Mouse (Mus musculus): ENCODE measurements around the gene Tmcc3. TPM values are rescaled to one million over a fixed set of nuclear protein-coding genes. Genes with fewer than 3 reads are reported as not detected.

Gene Tmcc3
- total and polyA plus RNA-seq, 2 experiments from 2014 or later, result 12.8 to 14.7 TPM

DNA sequence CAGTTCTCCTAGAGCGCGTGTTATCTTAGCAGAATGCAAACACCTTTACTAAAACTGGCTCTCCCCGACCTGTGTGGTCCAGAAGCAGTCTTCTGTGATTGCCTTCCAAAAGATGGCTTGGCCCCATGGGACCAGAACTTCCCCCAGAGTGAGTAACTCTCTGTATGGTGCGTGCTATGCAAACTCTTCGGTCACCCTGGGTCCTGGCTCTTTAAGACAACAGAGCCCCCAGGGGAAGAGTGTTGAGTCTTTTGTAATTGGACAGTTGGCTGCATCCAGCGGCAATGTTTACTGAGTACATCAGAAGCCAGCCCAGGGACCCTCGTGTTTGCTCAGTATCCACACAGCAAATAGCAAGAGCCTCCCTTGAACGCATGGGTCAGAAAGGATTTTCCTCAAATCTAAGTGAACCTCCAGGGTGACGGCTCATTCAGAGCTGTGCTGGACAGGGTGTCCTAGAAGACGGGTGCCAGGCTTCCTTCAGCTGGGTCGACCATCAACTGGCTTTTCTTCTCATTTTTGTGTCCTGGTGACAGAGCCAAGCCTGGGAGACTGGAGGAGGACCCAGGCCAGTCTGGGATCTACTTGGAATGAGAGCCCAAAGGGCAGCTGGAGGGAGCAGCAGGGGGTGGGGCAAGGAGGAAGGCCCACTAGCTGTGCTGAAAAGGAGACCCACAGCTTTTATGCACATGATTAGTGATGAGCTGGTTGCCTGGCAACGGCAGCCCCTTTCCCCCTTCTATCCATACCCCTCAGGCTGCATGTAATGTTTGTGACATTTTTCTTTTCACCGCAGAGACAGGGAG, 309.9 kb downstream of the Tmcc3 start:
- ATAC-seq (ENCODE audit: low FRiP score), result peak; percentile 67
- H3K4me1 ChIP-seq (ENCODE audit: insufficient read depth, low read length), result peaks cover 10% of the 10 kb centered on the region
- peak overlapping the region; percentile 68 for H3K27ac ChIP-seq (ENCODE audit: low read depth, low read length)
- H3K4me2 ChIP-seq (ENCODE audit: low read depth, low read length, poor library complexity, severe bottlenecking), result peak overlapping the region; percentile 44
- no peaks in the 10 kb centered on the region for H3K9me3 ChIP-seq (ENCODE audit: low read length)
- H3K27me3 ChIP-seq (ENCODE audit: insufficient read depth, low read length), result no peaks in the 10 kb centered on the region
- no peak overlapping the region for H3K9ac ChIP-seq (replicated peaks; ENCODE audit: low read length, poor library complexity, severe bottlenecking)
- 4% methylated on average over 13 of the region's 13 CpGs for WGBS
- H3K4me3 ChIP-seq (ENCODE audit: low read depth, low read length), result 0 out of 2 replicates have a peak overlapping the region, but pooled peaks have one; percentile 8
- DNase-seq (ENCODE audit: low spot score), result peak; percentile 86
- H3K36me3 ChIP-seq (ENCODE audit: insufficient read depth, low read length), result no peaks in the 10 kb centered on the region
- no peak for TF ChIP-seq CTCF (IDR thresholded peaks at IDR 0.05)

DNA sequence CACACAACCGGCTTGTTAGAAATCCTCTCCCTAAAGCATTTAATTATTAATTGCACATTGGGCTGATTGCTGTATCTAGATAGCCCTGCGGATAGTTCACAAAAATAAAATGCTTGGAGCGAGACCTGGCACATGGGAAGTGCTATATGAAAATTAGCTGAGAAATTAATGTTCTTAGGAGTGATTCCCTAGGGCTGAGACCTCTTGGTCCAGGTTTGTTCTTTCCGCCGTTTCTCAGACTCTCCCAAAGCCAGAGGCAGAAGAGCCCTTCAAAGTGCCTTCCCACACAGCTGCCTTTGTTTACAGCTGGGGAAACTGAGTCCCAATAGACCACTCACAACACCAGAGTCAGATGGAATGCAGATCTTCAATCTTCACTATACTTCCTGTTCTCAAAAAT, 310.5 kb downstream of the Tmcc3 start:
- H3K4me2 ChIP-seq (ENCODE audit: low read depth, low read length, poor library complexity, severe bottlenecking), result peak overlapping the region; percentile 44
- H3K27me3 ChIP-seq (ENCODE audit: insufficient read depth, low read length), result no peaks in the 10 kb centered on the region
- TF ChIP-seq CTCF (IDR thresholded peaks at IDR 0.05), result no peak
- no peaks in the 10 kb centered on the region for H3K9me3 ChIP-seq (ENCODE audit: low read length)
- ATAC-seq (ENCODE audit: low FRiP score) (no peak), DNase-seq (ENCODE audit: low spot score) (no peak)
- peaks cover 10% of the 10 kb centered on the region for H3K4me1 ChIP-seq (ENCODE audit: insufficient read depth, low read length)
- H3K27ac ChIP-seq (ENCODE audit: low read depth, low read length), result peak overlapping the region; percentile 68
- WGBS, result 16% methylated on average over 5 of the region's 5 CpGs
- H3K36me3 ChIP-seq (ENCODE audit: insufficient read depth, low read length), result no peaks in the 10 kb centered on the region
- H3K9ac ChIP-seq (replicated peaks; ENCODE audit: low read length, poor library complexity, severe bottlenecking), result no peak overlapping the region
- no peak overlapping the region for H3K4me3 ChIP-seq (ENCODE audit: low read depth, low read length)

DNA sequence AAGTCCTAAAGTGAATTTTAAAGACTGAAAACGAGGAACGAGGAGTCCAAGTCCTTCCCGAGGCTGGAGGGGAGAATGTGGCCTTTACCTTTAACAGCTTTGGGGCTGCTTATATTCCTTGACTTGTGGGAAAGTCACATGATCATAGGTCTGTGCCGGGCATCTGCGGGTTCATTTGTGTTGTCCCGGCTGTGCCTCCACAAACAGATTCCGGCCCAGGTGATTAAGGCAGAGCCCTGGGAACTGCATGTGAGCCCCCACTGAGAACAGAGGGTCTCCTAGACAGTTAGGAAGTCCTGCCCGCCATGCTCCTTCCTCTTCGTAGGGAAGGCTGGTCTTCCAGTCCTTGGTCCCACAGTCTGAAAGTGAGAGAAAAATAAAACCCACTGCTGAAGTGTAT, 311.1 kb downstream of the Tmcc3 start:
- H3K9ac ChIP-seq (replicated peaks; ENCODE audit: low read length, poor library complexity, severe bottlenecking), result 0 out of 2 replicates have a peak overlapping the region, but pooled peaks have one; percentile 2
- 24% methylated on average over 9 of the region's 9 CpGs for WGBS
- no peak overlapping the region for H3K4me3 ChIP-seq (ENCODE audit: low read depth, low read length)
- DNase-seq (ENCODE audit: low spot score) (no peak), ATAC-seq (ENCODE audit: low FRiP score) (no peak)
- H3K36me3 ChIP-seq (ENCODE audit: insufficient read depth, low read length), result no peaks in the 10 kb centered on the region
- H3K9me3 ChIP-seq (ENCODE audit: low read length), result no peaks in the 10 kb centered on the region
- no peak overlapping the region for H3K4me2 ChIP-seq (ENCODE audit: low read depth, low read length, poor library complexity, severe bottlenecking)
- H3K4me1 ChIP-seq (ENCODE audit: insufficient read depth, low read length), result peaks cover 10% of the 10 kb centered on the region
- peak overlapping the region; percentile 68; the same call in 1 of the 2 replicates for H3K27ac ChIP-seq (ENCODE audit: low read depth, low read length)
- no peaks in the 10 kb centered on the region for H3K27me3 ChIP-seq (ENCODE audit: insufficient read depth, low read length)
- no peak for TF ChIP-seq CTCF (IDR thresholded peaks at IDR 0.05)

DNA sequence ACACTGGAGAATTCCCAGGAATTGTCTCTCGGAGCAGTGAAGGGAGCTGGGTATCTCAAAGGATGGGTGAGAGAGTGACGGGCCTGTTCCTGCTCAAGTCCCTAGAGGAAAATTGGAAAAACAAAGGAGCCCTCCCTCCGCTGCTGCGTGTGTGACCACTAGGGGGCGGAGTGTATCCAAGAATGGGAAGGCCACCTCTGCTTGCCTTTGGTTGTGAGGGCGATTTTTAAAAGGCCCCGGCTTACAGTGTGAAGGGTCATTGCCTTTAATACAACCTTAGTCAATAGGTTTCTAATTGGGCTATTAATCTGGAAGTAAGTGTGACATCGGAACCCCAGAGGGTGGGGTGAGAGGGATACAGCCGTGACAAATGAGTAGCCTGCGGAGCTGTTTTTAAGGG, 311.9 kb downstream of the Tmcc3 start:
- Histone ChIP-seq H3K4me3 (ENCODE audit: low read depth, low read length) (no peak overlapping the region), H3K9ac (replicated peaks; ENCODE audit: low read length, poor library complexity, severe bottlenecking) (no peak overlapping the region), H3K4me1 (ENCODE audit: insufficient read depth, low read length) (peaks cover 10% of the 10 kb centered on the region), H3K4me2 (ENCODE audit: low read depth, low read length, poor library complexity, severe bottlenecking) (no peak overlapping the region), H3K9me3 (ENCODE audit: low read length) (no peaks in the 10 kb centered on the region), H3K27me3 (ENCODE audit: insufficient read depth, low read length) (no peaks in the 10 kb centered on the region), H3K36me3 (ENCODE audit: insufficient read depth, low read length) (no peaks in the 10 kb centered on the region), H3K27ac (ENCODE audit: low read depth, low read length) (no peak overlapping the region)
- 4% methylated on average over 10 of the region's 10 CpGs for WGBS
- ATAC-seq (ENCODE audit: low FRiP score) (peak; percentile 9; the same call in 1 of the 2 replicates), DNase-seq (ENCODE audit: low spot score) (peak; percentile 90)
- peak; percentile 98 for TF ChIP-seq CTCF (IDR thresholded peaks at IDR 0.05)

DNA sequence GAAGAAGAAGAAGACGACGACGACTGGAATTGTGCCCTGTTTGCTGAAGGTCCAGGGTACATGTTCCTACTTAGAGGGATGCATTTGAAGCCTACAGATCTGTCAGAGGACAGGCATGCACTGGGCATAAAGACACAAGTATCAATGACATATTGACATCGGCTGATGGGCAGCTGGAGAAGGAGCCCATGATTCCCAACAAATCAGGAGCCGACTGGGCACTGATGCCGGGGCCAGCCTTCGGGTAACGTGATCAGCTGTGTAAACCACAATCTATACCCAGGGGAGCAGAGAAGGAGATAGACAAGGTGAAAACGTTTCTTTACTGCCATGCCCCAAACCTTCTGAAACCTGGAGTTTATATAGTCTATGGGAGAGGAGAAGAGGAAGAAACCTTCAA, 313.3 kb downstream of the Tmcc3 start:
- DNase-seq (ENCODE audit: low spot score) (no peak), ATAC-seq (ENCODE audit: low FRiP score) (no peak)
- Histone ChIP-seq H3K9me3 (ENCODE audit: low read length) (no peaks in the 10 kb centered on the region), H3K27ac (ENCODE audit: low read depth, low read length) (no peak overlapping the region), H3K36me3 (ENCODE audit: insufficient read depth, low read length) (no peaks in the 10 kb centered on the region), H3K4me3 (ENCODE audit: low read depth, low read length) (no peak overlapping the region), H3K4me2 (ENCODE audit: low read depth, low read length, poor library complexity, severe bottlenecking) (no peak overlapping the region), H3K4me1 (ENCODE audit: insufficient read depth, low read length) (peaks cover 10% of the 10 kb centered on the region), H3K27me3 (ENCODE audit: insufficient read depth, low read length) (no peaks in the 10 kb centered on the region), H3K9ac (replicated peaks; ENCODE audit: low read length, poor library complexity, severe bottlenecking) (no peak overlapping the region)
- no peak for TF ChIP-seq CTCF (IDR thresholded peaks at IDR 0.05)
- 87% methylated on average over 9 of the region's 9 CpGs for WGBS

DNA sequence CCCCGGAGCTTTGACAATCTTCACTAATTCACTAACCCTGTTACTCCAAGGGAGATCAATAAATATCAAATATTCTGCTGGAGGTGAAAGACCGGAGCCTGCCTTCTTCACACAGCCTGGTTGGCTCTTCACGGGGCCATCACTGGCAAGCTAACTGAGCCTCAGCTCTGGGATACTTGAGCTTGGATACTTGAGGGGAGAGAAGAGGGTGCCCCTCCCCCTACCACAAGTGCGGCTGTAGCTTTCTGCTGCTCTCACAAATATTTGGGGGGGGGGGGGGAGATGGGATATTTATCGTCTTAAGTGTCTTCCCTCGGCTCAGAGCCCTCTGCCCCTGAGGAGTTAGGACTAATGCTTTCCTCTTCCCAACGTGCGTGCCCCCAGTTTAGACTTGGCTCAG, 313.9 kb downstream of the Tmcc3 start:
- Histone ChIP-seq H3K36me3 (ENCODE audit: insufficient read depth, low read length) (no peaks in the 10 kb centered on the region), H3K27me3 (ENCODE audit: insufficient read depth, low read length) (no peaks in the 10 kb centered on the region), H3K4me3 (ENCODE audit: low read depth, low read length) (no peak overlapping the region), H3K4me1 (ENCODE audit: insufficient read depth, low read length) (peaks cover 10% of the 10 kb centered on the region), H3K4me2 (ENCODE audit: low read depth, low read length, poor library complexity, severe bottlenecking) (no peak overlapping the region), H3K9ac (replicated peaks; ENCODE audit: low read length, poor library complexity, severe bottlenecking) (no peak overlapping the region), H3K27ac (ENCODE audit: low read depth, low read length) (no peak overlapping the region), H3K9me3 (ENCODE audit: low read length) (no peaks in the 10 kb centered on the region)
- TF ChIP-seq CTCF (IDR thresholded peaks at IDR 0.05), result no peak
- no peak for DNase-seq (ENCODE audit: low spot score)
- no peak for ATAC-seq (ENCODE audit: low FRiP score)
- WGBS, result 72% methylated on average over 8 of the region's 8 CpGs
